8 mouse cellular contexts compared by ENCODE assay signal in genomic region chr5:110231638-110232037, GRCm38 (mm10). TPM values are rescaled to one million over a fixed set of nuclear protein-coding genes. Genes with fewer than 3 reads are reported as not detected.
DNase-seq lines count a peak whose midpoint lies in the region; ATAC-seq and TF ChIP-seq lines count a peak whose summit lies in the region.

No protein-coding gene starts in this region.

- H3K9ac ChIP-seq in hindbrain, embryonic 16.5 days (ENCODE audit: low read depth, low read length): no peak overlapping the region; the same call in 1 of the 2 replicates
- peak overlapping the region; percentile 96 for H3K9ac ChIP-seq in liver, embryonic 16.5 days (ENCODE audit: low read depth, low read length)
- H3K9ac ChIP-seq in stomach, embryonic 16.5 days (ENCODE audit: low read length): peak overlapping the region; percentile 97

- no peak overlapping the region for H3K27ac ChIP-seq in cerebellum, adult 2 months (ENCODE audit: insufficient read depth, low read length)
- H3K27ac ChIP-seq in hindbrain, embryonic 16.5 days (ENCODE audit: low read depth, low read length): no peak overlapping the region
- peak overlapping the region; percentile 99 for H3K27ac ChIP-seq in liver, embryonic 16.5 days (ENCODE audit: low read length)
- H3K27ac ChIP-seq in stomach, embryonic 16.5 days (ENCODE audit: low read length): no peak overlapping the region

- no peaks in the 10 kb centered on the region for H3K27me3 ChIP-seq in cerebellum, adult 2 months (ENCODE audit: control insufficient read depth, insufficient read depth, low read length)
- H3K27me3 ChIP-seq in hindbrain, embryonic 16.5 days (replicated peaks; ENCODE audit: control insufficient read depth, insufficient read depth, low read length): no peaks in the 10 kb centered on the region
- H3K27me3 ChIP-seq in liver, embryonic 16.5 days (ENCODE audit: control insufficient read depth, insufficient read depth, low read depth, low read length): no peaks in the 10 kb centered on the region
- H3K27me3 ChIP-seq in stomach, embryonic 16.5 days (ENCODE audit: control insufficient read depth, insufficient read depth, low read length): no peaks in the 10 kb centered on the region

- no peak for TF ChIP-seq CTCF in cerebellum, adult 2 months (IDR thresholded peaks at IDR 0.05; ENCODE audit: borderline replicate concordance, insufficient read depth, low read depth, low read length)

- H3K9me3 ChIP-seq in hindbrain, embryonic 16.5 days (ENCODE audit: control insufficient read depth, low read length): no peaks in the 10 kb centered on the region
- no peaks in the 10 kb centered on the region for H3K9me3 ChIP-seq in liver, embryonic 16.5 days (replicated peaks; ENCODE audit: control insufficient read depth, low read length)
- H3K9me3 ChIP-seq in stomach, embryonic 16.5 days (replicated peaks; ENCODE audit: control insufficient read depth, low read length): no peaks in the 10 kb centered on the region

- H3K4me3 ChIP-seq in cerebellum, adult 2 months (replicated peaks; ENCODE audit: insufficient read depth, low read depth, low read length): peak overlapping the region; percentile 93
- peak overlapping the region; percentile 100 for H3K4me3 ChIP-seq in hindbrain, embryonic 16.5 days (ENCODE audit: low read length)
- H3K4me3 ChIP-seq in liver, embryonic 16.5 days (ENCODE audit: low read depth, low read length): peak overlapping the region; percentile 93
- H3K4me3 ChIP-seq in stomach, embryonic 16.5 days (replicated peaks; ENCODE audit: low read length): peak overlapping the region; percentile 68

- peak overlapping the region; percentile 71 for H3K4me2 ChIP-seq in hindbrain, embryonic 16.5 days (ENCODE audit: low read length)
- H3K4me2 ChIP-seq in liver, embryonic 16.5 days (ENCODE audit: low read depth, low read length): peak overlapping the region; percentile 87
- H3K4me2 ChIP-seq in stomach, embryonic 16.5 days (ENCODE audit: low read depth, low read length): peak overlapping the region; percentile 66

- ATAC-seq in hindbrain, embryonic 16.5 days: no peak; the same call in 1 of the 2 replicates
- ATAC-seq in liver, embryonic 16.5 days (ENCODE audit: low read depth): no peak
- ATAC-seq in stomach, embryonic 16.5 days (ENCODE audit: insufficient read depth, low FRiP score): no peak

- WGBS in cerebellum, adult 2 months: 36% methylated on average over 13 of the region's 13 CpGs
- 44% methylated on average over 13 of the region's 13 CpGs for WGBS in hindbrain, embryonic 16.5 days
- 31% methylated on average over 13 of the region's 13 CpGs for WGBS in liver, embryonic 16.5 days (ENCODE audit: insufficient replicate concordance)
- whole genome bisulfite sequencing in stomach, embryonic 16.5 days: 38% methylated on average over 13 of the region's 13 CpGs

- peaks cover 14% of the 10 kb centered on the region for H3K36me3 ChIP-seq in hindbrain, embryonic 16.5 days (ENCODE audit: control insufficient read depth, insufficient read depth, low read length)
- H3K36me3 ChIP-seq in liver, embryonic 16.5 days (ENCODE audit: control insufficient read depth, insufficient read depth): no peaks in the 10 kb centered on the region; the same call in 1 of the 2 replicates
- H3K36me3 ChIP-seq in stomach, embryonic 16.5 days (ENCODE audit: control insufficient read depth, insufficient read depth, low read length): 0 out of 2 replicates have a peak, but pooled peaks cover 6% of the 10 kb centered on the region

- H3K4me1 ChIP-seq in cerebellum, adult 2 months (ENCODE audit: control insufficient read depth, insufficient read depth, low read length): peaks cover 10% of the 10 kb centered on the region
- peaks cover 15% of the 10 kb centered on the region for H3K4me1 ChIP-seq in hindbrain, embryonic 16.5 days (ENCODE audit: control insufficient read depth, insufficient read depth, low read depth, low read length)
- H3K4me1 ChIP-seq in liver, embryonic 16.5 days (ENCODE audit: control insufficient read depth, low read depth, low read length): peaks cover 15% of the 10 kb centered on the region
- H3K4me1 ChIP-seq in stomach, embryonic 16.5 days (ENCODE audit: control insufficient read depth, insufficient read depth, low read length): peaks cover 19% of the 10 kb centered on the region

- DNase-seq in cerebellum, adult 2 months: no peak
- DNase-seq in cerebellum, adult 11 months: no peak
- peak; percentile 86 for DNase-seq in A20 (ENCODE audit: low read depth, low spot score)
- peak; percentile 45 for DNase-seq in embryo, embryonic 10.5 days (ENCODE audit: low spot score)
- no peak for DNase-seq in frontal cortex, postnatal 25 days (ENCODE audit: low spot score in 2 of 2)

- TF ChIP-seq POLR2A in cerebellum, adult 2 months (IDR thresholded peaks at IDR 0.05; ENCODE audit: borderline replicate concordance, insufficient read depth, low read length): no peak

RNA-seq across cellular contexts. Expression of gene Ankle2, which starts 0.8 kb away (rescaled TPM):
- 22.8 and 23.5 TPM in 2 replicates for polyA plus RNA-seq in cerebellum, adult 2 months (2012; rRNA removed)
- polyA plus RNA-seq in hindbrain, embryonic 16.5 days (2015; fragmentation: Nextera tagmentation; extraction: Ambion mirVana): 17.2 and 18.2 TPM in 2 replicates
- 9.9 and 12.3 TPM in 2 replicates for polyA plus RNA-seq in liver, embryonic 16.5 days (2015; fragmentation: Nextera tagmentation; extraction: Ambion mirVana)
- polyA plus RNA-seq in stomach, embryonic 16.5 days (2015; fragmentation: Nextera tagmentation; extraction: Ambion mirVana): 19.6 and 23.9 TPM in 2 replicates

RNA-seq across cellular contexts. Expression of gene Pgam5, which starts 38.1 kb away (rescaled TPM):
- polyA plus RNA-seq in cerebellum, adult 2 months (2012; rRNA removed): 39.7 and 41.6 TPM in 2 replicates
- 94.4 and 102 TPM in 2 replicates for polyA plus RNA-seq in hindbrain, embryonic 16.5 days (2015; fragmentation: Nextera tagmentation; extraction: Ambion mirVana)
- polyA plus RNA-seq in liver, embryonic 16.5 days (2015; fragmentation: Nextera tagmentation; extraction: Ambion mirVana): 21.6 and 23.2 TPM in 2 replicates
- polyA plus RNA-seq in stomach, embryonic 16.5 days (2015; fragmentation: Nextera tagmentation; extraction: Ambion mirVana): 45.0 and 46.3 TPM in 2 replicates

RNA-seq across cellular contexts. Expression of gene Pxmp2, which starts 54.3 kb away (rescaled TPM):
- polyA plus RNA-seq in cerebellum, adult 2 months (2012; rRNA removed): 9.5 and 9.9 TPM in 2 replicates
- polyA plus RNA-seq in hindbrain, embryonic 16.5 days (2015; fragmentation: Nextera tagmentation; extraction: Ambion mirVana): 12.0 and 16.0 TPM in 2 replicates
- polyA plus RNA-seq in liver, embryonic 16.5 days (2015; fragmentation: Nextera tagmentation; extraction: Ambion mirVana): 52.2 and 55.6 TPM in 2 replicates
- polyA plus RNA-seq in stomach, embryonic 16.5 days (2015; fragmentation: Nextera tagmentation; extraction: Ambion mirVana): 7.9 and 9.0 TPM in 2 replicates

RNA-seq across cellular contexts. Expression of gene Pole, which starts 54.5 kb away (rescaled TPM):
- 1.3 and 1.6 TPM in 2 replicates for polyA plus RNA-seq in cerebellum, adult 2 months (2012; rRNA removed)
- 7.1 and 8.5 TPM in 2 replicates for polyA plus RNA-seq in hindbrain, embryonic 16.5 days (2015; fragmentation: Nextera tagmentation; extraction: Ambion mirVana)
- polyA plus RNA-seq in liver, embryonic 16.5 days (2015; fragmentation: Nextera tagmentation; extraction: Ambion mirVana): 15.5 and 16.5 TPM in 2 replicates
- polyA plus RNA-seq in stomach, embryonic 16.5 days (2015; fragmentation: Nextera tagmentation; extraction: Ambion mirVana): 18.8 and 21.9 TPM in 2 replicates

RNA-seq across cellular contexts. Expression of gene Golga3, which starts 55.1 kb away (rescaled TPM):
- polyA plus RNA-seq in cerebellum, adult 2 months (2012; rRNA removed): 21.7 and 22.5 TPM in 2 replicates
- 20.1 and 21.6 TPM in 2 replicates for polyA plus RNA-seq in hindbrain, embryonic 16.5 days (2015; fragmentation: Nextera tagmentation; extraction: Ambion mirVana)
- 7.6 and 8.2 TPM in 2 replicates for polyA plus RNA-seq in liver, embryonic 16.5 days (2015; fragmentation: Nextera tagmentation; extraction: Ambion mirVana)
- polyA plus RNA-seq in stomach, embryonic 16.5 days (2015; fragmentation: Nextera tagmentation; extraction: Ambion mirVana): 21.3 and 22.0 TPM in 2 replicates

Comparison
In these comparisons a context has a peak if more than half of its experiments do, and no peak if none do; other contexts are left out.
1. DNase-seq: peak in A20 (single experiment) and embryo, embryonic 10.5 days (single experiment); none in cerebellum, adult 2 months (0 of 2), cerebellum, adult 11 months (single experiment) and frontal cortex, postnatal 25 days (0 of 2).
2. Peak in every context shown above with its lines, with median percentiles within 50 percentile points of each other: H3K4me3 ChIP-seq and H3K4me2 ChIP-seq.